Mouse (Mus musculus) NIH3T3 (cell line): ENCODE data around the gene Saa1.

Source experiments
- DNase-seq: peaks from one replicate; pipeline ENCODE4 v3.0.0-alpha.2; 2012; ENCODE audit warnings: low read depth

Saa1 gene

GRCm38 (mm10) chr7:46718591-46719270, 24.0 kb downstream of the Saa1 start:
- DNase-seq = no peak

- peak; percentile 72 for DNase-seq
These were observed 25.9 kb downstream of the Saa1 start for GRCm38 (mm10) chr7:46716897-46717296.

- DNase-seq = no peak
These were observed 27.2 kb downstream of the Saa1 start, which contains the start of gene Saa3 for GRCm38 (mm10) chr7:46715600-46715999. Gene Saa3 (minus strand): TSS chr7:46715700.

- peak; percentile 81 for DNase-seq
These were observed 28.3 kb downstream of the Saa1 start for GRCm38 (mm10) chr7:46714518-46714917.

GRCm38 (mm10) chr7:46712250-46712649, 30.5 kb downstream of the Saa1 start:
- DNase-seq = no peak

- peak; percentile 96 for DNase-seq
These were observed 32.4 kb downstream of the Saa1 start, which contains the start of gene Saal1 for GRCm38 (mm10) chr7:46710390-46710844. Gene Saal1 (minus strand): TSS chr7:46710680.

GRCm38 (mm10) chr7:46700521-46701025, 42.2 kb downstream of the Saa1 start:
- no peak for DNase-seq

- no peak for DNase-seq
These were observed 46.0 kb downstream of the Saa1 start for GRCm38 (mm10) chr7:46696754-46697153.
